In genomic region chr2:31129742-31130518, GRCm38 (mm10) we compare ENCODE assay signal across 14 mouse cellular contexts. TPM values are rescaled to one million over a fixed set of nuclear protein-coding genes. Genes with fewer than 3 reads are reported as not detected.
A peak's percentile ranks its signal among the peaks of the same experiment; 100 is the strongest.
DNase-seq lines count a peak whose midpoint lies in the region; ATAC-seq and TF ChIP-seq lines count a peak whose summit lies in the region.
"Had no signal": no experiment of that assay in that cellular context is flagged by ENCODE, and none has a peak within 500 bp of the region (broad histone marks: within the 10 kb centered on the region; RNA-seq: fewer than 3 reads in every experiment).

No protein-coding gene starts in this region.

- H3K27me3 ChIP-seq in heart, embryonic 11.5 days (ENCODE audit: control insufficient read depth, insufficient read depth, low read length) = no peaks in the 10 kb centered on the region
- no peaks in the 10 kb centered on the region for H3K27me3 ChIP-seq in lung, embryonic 15.5 days
- no peaks in the 10 kb centered on the region for H3K27me3 ChIP-seq in embryonic facial prominence, embryonic 12.5 days
- H3K27me3 ChIP-seq in stomach, postnatal 0 days (ENCODE audit: control insufficient read depth, insufficient read depth, low read length) = no peaks in the 10 kb centered on the region
- H3K27me3 ChIP-seq: forebrain, embryonic 13.5 days; limb, embryonic 15.5 days; neural tube, embryonic 12.5 days had no signal

- H3K4me2 ChIP-seq in heart, embryonic 11.5 days = no peak overlapping the region
- no peak overlapping the region for H3K4me2 ChIP-seq in lung, embryonic 15.5 days
- no peak overlapping the region for H3K4me2 ChIP-seq in embryonic facial prominence, embryonic 12.5 days (replicated peaks)
- no peak overlapping the region for H3K4me2 ChIP-seq in stomach, postnatal 0 days (replicated peaks; ENCODE audit: low read depth)
- H3K4me2 ChIP-seq: forebrain, embryonic 13.5 days; limb, embryonic 15.5 days; neural tube, embryonic 12.5 days had no signal

- no peak for TF ChIP-seq EP300 in stomach, postnatal 0 days (optimal IDR thresholded peaks at IDR 0.05)

- H3K9me3 ChIP-seq in heart, embryonic 11.5 days (replicated peaks; ENCODE audit: control insufficient read depth, low read length) = no peaks in the 10 kb centered on the region
- no peaks in the 10 kb centered on the region for H3K9me3 ChIP-seq in lung, embryonic 15.5 days
- H3K9me3 ChIP-seq in embryonic facial prominence, embryonic 12.5 days = no peaks in the 10 kb centered on the region
- no peaks in the 10 kb centered on the region for H3K9me3 ChIP-seq in stomach, postnatal 0 days (ENCODE audit: control insufficient read depth, low read length)
- H3K9me3 ChIP-seq: forebrain, embryonic 13.5 days; limb, embryonic 15.5 days; neural tube, embryonic 12.5 days had no signal

- no peaks in the 10 kb centered on the region for H3K36me3 ChIP-seq in heart, embryonic 11.5 days (ENCODE audit: control insufficient read depth, insufficient read depth, low read length)
- H3K36me3 ChIP-seq in lung, embryonic 15.5 days = no peaks in the 10 kb centered on the region
- H3K36me3 ChIP-seq in embryonic facial prominence, embryonic 12.5 days = no peaks in the 10 kb centered on the region
- no peaks in the 10 kb centered on the region for H3K36me3 ChIP-seq in stomach, postnatal 0 days (ENCODE audit: control insufficient read depth, insufficient read depth, low read length)
- H3K36me3 ChIP-seq: limb, embryonic 15.5 days; neural tube, embryonic 12.5 days had no signal

- no peak overlapping the region for H3K4me3 ChIP-seq in heart, embryonic 11.5 days (ENCODE audit: low read depth, low read length)
- H3K4me3 ChIP-seq in lung, embryonic 15.5 days = no peak overlapping the region
- no peak overlapping the region for H3K4me3 ChIP-seq in embryonic facial prominence, embryonic 12.5 days
- no peak overlapping the region for H3K4me3 ChIP-seq in stomach, postnatal 0 days (ENCODE audit: low read depth, low read length)
- H3K4me3 ChIP-seq: forebrain, embryonic 13.5 days; limb, embryonic 15.5 days; neural tube, embryonic 12.5 days had no signal

- no peak for TF ChIP-seq CTCF in stomach, postnatal 0 days (IDR thresholded peaks at IDR 0.05; ENCODE audit: low read depth)

- H3K4me1 ChIP-seq in heart, embryonic 11.5 days (ENCODE audit: control insufficient read depth, insufficient read depth, low read length) = peaks cover 41% of the 10 kb centered on the region
- peaks cover 55% of the 10 kb centered on the region for H3K4me1 ChIP-seq in lung, embryonic 15.5 days
- H3K4me1 ChIP-seq in embryonic facial prominence, embryonic 12.5 days = peaks cover 19% of the 10 kb centered on the region
- H3K4me1 ChIP-seq in stomach, postnatal 0 days (replicated peaks; ENCODE audit: control insufficient read depth, insufficient read depth) = peaks cover 14% of the 10 kb centered on the region; the same call in 1 of the 2 replicates

- ATAC-seq in heart, embryonic 11.5 days (replicated peaks; ENCODE audit: insufficient number of reproducible peaks, low FRiP score, low TSS enrichment) = no peak
- ATAC-seq in lung, embryonic 15.5 days (ENCODE audit: borderline replicate concordance, extremely low read depth, low FRiP score, low TSS enrichment) = no peak
- ATAC-seq in embryonic facial prominence, embryonic 12.5 days (ENCODE audit: insufficient number of reproducible peaks, insufficient read depth, low FRiP score, low TSS enrichment) = no peak
- no peak for ATAC-seq in stomach, postnatal 0 days (ENCODE audit: low FRiP score, low TSS enrichment)
- ATAC-seq: forebrain, embryonic 13.5 days had no signal

- WGBS in heart, embryonic 11.5 days (ENCODE audit: insufficient replicate concordance) = 67% methylated on average over 14 of the region's 14 CpGs
- WGBS in lung, embryonic 15.5 days = 73% methylated on average over 14 of the region's 14 CpGs
- WGBS in embryonic facial prominence, embryonic 12.5 days = 83% methylated on average over 14 of the region's 14 CpGs
- 65% methylated on average over 14 of the region's 14 CpGs for WGBS in stomach, postnatal 0 days

- DNase-seq in heart, adult 18-20 months = no peak
- no peak for DNase-seq in lung, adult 18-20 months
- no peak for DNase-seq in stomach, postnatal 0 days (ENCODE audit: low spot score)
- no peak for DNase-seq in right cerebral cortex, postnatal 4 days
- DNase-seq: cerebellum, adult 11 months; gastrocnemius, postnatal 10 days; kidney, adult 9 months; lung, postnatal 36 days had no signal

- peak overlapping the region; percentile 62; the same call in 1 of the 2 replicates for H3K27ac ChIP-seq in heart, embryonic 11.5 days (ENCODE audit: low read depth, low read length)
- H3K27ac ChIP-seq in lung, embryonic 15.5 days = 0 out of 2 replicates have a peak overlapping the region, but pooled peaks have one; percentile 39
- 0 out of 2 replicates have a peak overlapping the region, but pooled peaks have one; percentile 38 for H3K27ac ChIP-seq in embryonic facial prominence, embryonic 12.5 days
- H3K27ac ChIP-seq in stomach, postnatal 0 days (replicated peaks) = peak overlapping the region; percentile 45; the same call in 1 of the 2 replicates
- H3K27ac ChIP-seq: forebrain, embryonic 13.5 days; limb, embryonic 15.5 days; neural tube, embryonic 12.5 days had no signal

- peak overlapping the region; percentile 43; the same call in 1 of the 2 replicates for H3K9ac ChIP-seq in heart, embryonic 11.5 days (ENCODE audit: low read depth, low read length)
- no peak overlapping the region for H3K9ac ChIP-seq in lung, embryonic 15.5 days
- no peak overlapping the region for H3K9ac ChIP-seq in embryonic facial prominence, embryonic 12.5 days
- no peak overlapping the region for H3K9ac ChIP-seq in stomach, postnatal 0 days (ENCODE audit: low read length)
- H3K9ac ChIP-seq: forebrain, embryonic 13.5 days; limb, embryonic 15.5 days; neural tube, embryonic 12.5 days had no signal

RNA-seq across cellular contexts. Expression of gene Fnbp1, which starts 11.9 kb away (rescaled TPM):
- polyA plus RNA-seq in heart, embryonic 11.5 days (2014; fragmentation: Nextera tagmentation; extraction: Ambion mirVana) = 19.5 and 20.4 TPM in 2 replicates
- 10 to 100 TPM; 52.3 to 62.0 TPM for total RNA-seq in heart, adult 18-20 months (2021)
- 14.2 and 17.7 TPM in 2 replicates for polyA plus RNA-seq in lung, embryonic 15.5 days (2015; fragmentation: Nextera tagmentation; extraction: Ambion mirVana)
- 24.0 and 26.3 TPM in 2 replicates for polyA plus RNA-seq in embryonic facial prominence, embryonic 12.5 days (2016; fragmentation: Nextera tagmentation; extraction: Ambion mirVana)
- polyA plus RNA-seq in stomach, postnatal 0 days (2015; fragmentation: Nextera tagmentation; extraction: Ambion mirVana) = 15.7 and 16.3 TPM in 2 replicates

RNA-seq across cellular contexts. Expression of gene Gpr107, which starts 22.2 kb away (rescaled TPM):
- polyA plus RNA-seq in heart, embryonic 11.5 days (2014; fragmentation: Nextera tagmentation; extraction: Ambion mirVana) = 30.4 and 33.8 TPM in 2 replicates
- total RNA-seq in heart, adult 18-20 months (2021) = 10 to 100 TPM; 26.2 to 27.4 TPM
- polyA plus RNA-seq in lung, embryonic 15.5 days (2015; fragmentation: Nextera tagmentation; extraction: Ambion mirVana) = 32.3 and 33.3 TPM in 2 replicates
- polyA plus RNA-seq in embryonic facial prominence, embryonic 12.5 days (2016; fragmentation: Nextera tagmentation; extraction: Ambion mirVana) = 37.5 and 41.1 TPM in 2 replicates
- 23.7 and 25.4 TPM in 2 replicates for polyA plus RNA-seq in stomach, postnatal 0 days (2015; fragmentation: Nextera tagmentation; extraction: Ambion mirVana)
